Mouse (Mus musculus) kidney, adult 2 months (tissue): ENCODE data around the gene Tmem200b.

Source experiments
- CTCF ChIP-seq: fragments of 200-500 bp; conservative IDR thresholded peaks from 2 replicates; pipeline ENCODE4 v1.5.1; 2011; ENCODE audit warnings: low read depth, mild to moderate bottlenecking, control low read depth, low read length, moderate library complexity, mixed read lengths; ENCODE audit not compliant: insufficient read depth, insufficient read length
- POLR2A ChIP-seq: fragments of 200-500 bp; IDR thresholded peaks from one replicate; pipeline ENCODE4 v1.6.1; 2011; ENCODE audit warnings: low read depth, low read length, control low read depth

DNA sequence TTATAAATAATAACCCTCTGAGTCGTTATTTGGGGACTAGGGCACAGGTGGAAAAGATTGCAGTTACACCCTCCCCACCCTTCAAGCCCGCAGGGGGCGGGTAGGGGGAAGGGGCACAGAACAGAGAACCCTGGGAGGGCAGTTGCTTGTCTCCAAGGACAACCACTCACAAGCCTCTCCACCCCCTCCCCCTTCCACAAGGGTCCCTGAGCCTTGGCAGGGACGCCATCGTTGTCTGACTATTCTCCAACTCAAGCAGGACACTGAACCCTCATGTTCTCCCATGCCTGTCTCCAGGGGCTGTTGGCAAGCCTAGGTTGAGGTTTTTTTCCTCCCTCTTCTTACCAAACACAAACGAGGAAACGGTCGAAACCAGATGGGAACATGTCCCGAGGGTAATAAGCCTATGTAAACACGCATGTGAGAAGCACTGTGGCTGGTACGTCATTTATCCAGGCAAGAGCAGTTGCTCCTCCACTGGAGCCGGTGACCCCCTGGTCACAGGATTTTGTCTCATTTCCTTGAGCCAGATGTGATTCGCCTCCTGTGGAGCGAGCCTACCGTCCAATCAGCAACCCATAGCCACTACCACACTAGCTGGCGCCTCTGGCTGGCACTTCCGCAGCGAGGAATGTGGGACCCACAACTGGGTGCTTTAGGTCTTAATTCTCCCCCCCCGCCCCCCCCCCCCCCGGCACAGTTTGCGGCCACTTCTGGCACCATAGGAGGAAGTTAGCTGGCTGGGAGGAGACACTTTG is 11.2 kb upstream of the Tmem200b start:
- TF ChIP-seq CTCF (no peak), POLR2A (no peak)
